Mouse (Mus musculus): ENCODE data around the gene Gpc5. TPM values are rescaled to one million over a fixed set of nuclear protein-coding genes. Genes with fewer than 3 reads are reported as not detected.

The Gpc5 gene
- total RNA-seq, 2 experiments from 2014 or later, result 1.3 TPM; not detected in 1

DNA sequence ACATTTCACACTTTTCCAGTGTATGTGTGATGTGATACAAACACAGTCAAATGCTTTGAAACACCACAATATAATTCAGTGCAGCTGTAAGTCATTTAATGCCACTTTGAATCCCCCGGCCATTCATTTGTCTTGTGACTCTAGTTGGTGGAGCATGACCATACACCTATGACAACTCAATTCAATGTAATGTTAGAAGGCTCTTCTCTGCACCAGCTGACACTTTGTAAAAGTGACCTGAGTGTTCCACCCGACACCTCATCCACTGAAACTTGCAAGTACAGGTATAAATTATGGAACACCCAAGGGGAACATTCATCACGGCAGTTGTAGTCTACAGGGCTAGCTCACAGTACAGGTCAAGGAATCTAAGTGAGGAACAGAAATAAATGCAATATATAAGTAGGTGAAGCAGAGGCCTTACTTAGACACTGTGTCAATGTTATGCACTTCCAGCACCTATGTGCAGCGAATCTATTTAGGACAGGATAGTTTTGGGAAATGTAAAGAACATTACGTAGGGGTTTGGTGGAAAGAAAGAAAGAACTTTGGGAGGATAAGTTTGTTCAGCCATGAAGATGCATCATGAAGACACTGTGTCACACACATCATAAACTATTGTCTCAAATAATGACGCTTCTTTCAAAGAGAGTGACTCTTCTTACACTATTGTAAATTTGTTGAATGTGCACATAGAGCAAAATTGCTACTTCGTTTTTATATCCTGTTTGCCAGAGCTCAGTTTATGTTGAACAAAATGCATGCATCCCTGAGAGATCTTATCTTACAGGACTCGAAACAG is 1381.6 kb downstream of the Gpc5 start:
- ATAC-seq (replicated peaks; ENCODE audit: low FRiP score, low TSS enrichment, poor library complexity, severe bottlenecking), result no peak

- ATAC-seq (replicated peaks; ENCODE audit: low FRiP score, low TSS enrichment, poor library complexity, severe bottlenecking), result no peak
These were observed 1402.4 kb downstream of the Gpc5 start for GRCm38 (mm10) chr14:116494285-116494850.

DNA sequence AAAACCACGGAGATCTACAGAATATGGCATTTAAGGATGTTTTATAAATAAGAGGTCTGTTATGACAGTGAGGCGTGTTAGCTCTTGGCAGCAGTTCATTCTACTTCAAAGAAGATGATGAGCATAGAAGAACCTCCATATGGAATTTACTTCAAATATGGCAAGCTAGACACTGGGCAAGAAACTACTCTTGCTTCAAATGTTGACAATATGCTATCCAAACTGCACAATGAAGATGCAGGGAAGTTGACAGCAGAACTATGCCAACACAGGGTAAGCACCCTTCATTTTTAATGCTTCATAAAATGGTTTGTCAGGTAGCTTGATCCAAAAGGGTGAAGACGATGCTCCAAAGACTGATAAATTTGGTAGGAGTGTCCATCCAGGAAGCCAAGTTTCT is 1446.2 kb downstream of the Gpc5 start:
- no peak for ATAC-seq (replicated peaks; ENCODE audit: low FRiP score, low TSS enrichment, poor library complexity, severe bottlenecking)

DNA sequence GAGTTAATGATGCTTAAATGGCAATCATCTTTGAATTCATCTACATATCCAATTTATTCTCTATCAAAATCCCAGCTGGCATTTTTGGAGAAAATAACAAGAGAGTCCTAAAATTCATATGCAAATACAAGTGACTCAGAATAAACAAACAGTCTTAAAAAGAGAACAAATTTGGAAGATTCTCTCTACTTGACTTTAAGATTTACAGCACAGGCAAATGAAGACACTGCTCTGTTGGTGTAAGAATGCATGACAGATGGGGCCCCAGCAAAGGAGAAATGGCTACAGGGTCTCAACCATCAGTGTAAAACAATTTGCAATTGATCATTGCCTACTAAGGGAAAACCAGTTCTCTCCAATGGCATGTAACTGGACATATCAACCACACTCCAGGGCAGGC is 1451.7 kb downstream of the Gpc5 start:
- ATAC-seq (replicated peaks; ENCODE audit: low FRiP score, low TSS enrichment, poor library complexity, severe bottlenecking), result no peak

- ATAC-seq (replicated peaks; ENCODE audit: low FRiP score, low TSS enrichment, poor library complexity, severe bottlenecking), result no peak
These were observed 1459.4 kb downstream of the Gpc5 start for GRCm38 (mm10) chr14:116551401-116551800.

DNA sequence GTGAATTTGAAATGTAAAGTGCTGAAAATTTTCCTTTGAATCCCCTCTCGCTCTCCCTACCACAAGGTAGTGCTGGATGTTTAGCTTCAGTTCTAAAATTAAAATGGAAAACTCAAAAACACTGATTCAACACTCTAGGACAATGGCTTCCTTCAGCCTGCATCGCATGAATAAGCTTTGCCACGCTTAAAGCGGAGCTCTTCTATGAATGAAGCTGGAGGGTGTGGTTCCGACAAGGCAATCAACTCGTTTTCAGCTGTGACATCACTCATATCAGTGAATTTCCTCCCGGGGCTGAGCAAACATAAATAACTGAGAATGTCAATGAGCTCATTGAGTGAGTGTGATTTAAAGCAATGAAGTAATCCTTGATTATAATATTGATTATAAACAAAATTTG is 1461.3 kb downstream of the Gpc5 start:
- no peak for ATAC-seq (replicated peaks; ENCODE audit: low FRiP score, low TSS enrichment, poor library complexity, severe bottlenecking)

DNA sequence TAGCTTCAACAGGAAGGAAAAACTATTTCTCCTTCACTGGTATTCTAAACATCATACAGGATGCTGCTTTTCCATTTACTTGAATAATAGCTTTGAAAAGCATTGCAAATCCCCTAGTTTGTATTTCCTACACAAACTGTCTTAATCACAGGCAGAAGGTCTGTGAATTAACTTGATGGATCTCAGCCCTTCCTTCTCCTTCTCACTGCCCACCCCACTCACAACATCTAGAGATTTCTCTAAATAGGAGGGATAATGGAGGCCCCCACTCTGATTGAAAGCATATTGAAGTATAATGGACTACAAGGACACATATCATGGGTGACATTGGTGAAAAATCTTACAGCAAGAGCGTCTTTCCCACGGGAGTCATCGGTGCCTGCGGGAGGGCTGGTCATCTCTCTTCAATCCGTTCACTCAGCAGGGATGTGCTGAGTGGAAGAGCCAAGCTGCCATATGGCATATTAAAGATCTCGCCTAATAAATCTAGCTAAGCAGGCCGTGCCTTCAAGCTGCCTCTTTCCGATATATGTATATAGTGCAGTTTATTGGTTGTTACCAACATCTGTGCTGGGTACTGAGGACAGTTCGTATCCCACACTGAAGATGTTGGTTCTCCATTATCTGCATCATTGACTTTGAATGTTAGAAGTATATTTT is 1466.3 kb downstream of the Gpc5 start:
- no peak for ATAC-seq (replicated peaks; ENCODE audit: low FRiP score, low TSS enrichment, poor library complexity, severe bottlenecking)

- no peak for ATAC-seq (replicated peaks; ENCODE audit: low FRiP score, low TSS enrichment, poor library complexity, severe bottlenecking)
These were observed 1468.0 kb downstream of the Gpc5 start for GRCm38 (mm10) chr14:116559990-116560389.

Data from megakaryocyte-erythroid progenitor cell, adult 5-6 weeks (primary cell).